Mouse (Mus musculus): ENCODE measurements around the gene Pgbd5. TPM values are rescaled to one million over a fixed set of nuclear protein-coding genes. Genes with fewer than 3 reads are reported as not detected.

Gene Pgbd5
- polyA plus RNA-seq, 1 experiment = not detected

DNA sequence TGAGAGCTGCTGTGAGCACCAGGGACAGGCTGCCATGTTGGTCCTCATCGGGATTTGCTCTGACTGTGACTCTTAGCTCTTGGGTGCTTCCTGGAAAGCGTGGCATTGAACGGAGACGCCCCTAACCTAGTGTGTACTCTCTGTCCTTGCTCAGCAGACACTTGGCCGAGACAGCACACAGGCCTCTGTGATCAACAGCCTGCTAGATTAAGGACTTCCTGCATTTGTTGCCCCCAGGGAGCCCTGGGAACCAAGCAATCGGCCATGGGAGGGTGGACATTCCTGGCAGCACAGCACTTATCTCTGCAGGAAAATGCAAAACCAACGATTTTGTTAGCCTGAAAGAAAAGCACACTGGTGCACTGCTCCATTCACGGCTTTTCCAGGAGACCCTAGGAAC lies 18.0 kb downstream of the Pgbd5 start:
- WGBS = 19% methylated on average over 8 of the region's 8 CpGs
- TF ChIP-seq POLR2A (IDR thresholded peaks at IDR 0.05; ENCODE audit: borderline replicate concordance, control insufficient read depth, low read depth, low read length) (no peak), CTCF (IDR thresholded peaks at IDR 0.05; ENCODE audit: control insufficient read depth, insufficient read depth, low read length) (no peak)
- no peak overlapping the region for H3K27ac ChIP-seq (ENCODE audit: control insufficient read depth, insufficient read depth, low read depth, low read length, poor library complexity)

DNA sequence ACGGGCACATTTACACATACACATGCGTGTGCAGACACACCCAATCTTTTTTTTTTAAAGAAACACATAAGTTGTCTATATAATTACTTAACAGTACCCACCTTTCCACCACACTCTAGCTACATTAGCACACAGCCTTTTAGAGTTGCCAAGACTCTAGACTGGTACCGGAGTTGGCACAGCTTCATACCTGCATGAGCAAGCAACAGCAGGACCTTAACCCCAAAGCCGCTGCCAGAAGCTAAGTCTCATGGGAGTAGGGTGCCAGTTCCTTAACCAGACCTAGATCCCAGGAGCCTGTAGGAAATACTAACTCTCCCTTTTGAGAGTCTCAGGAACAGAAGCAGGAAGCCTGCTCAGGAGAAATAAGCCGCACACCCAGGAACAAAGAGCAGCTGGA lies 20.5 kb downstream of the Pgbd5 start:
- no peak overlapping the region for H3K4me3 ChIP-seq (replicated peaks; ENCODE audit: control insufficient read depth, low read depth, low read length)
- H3K27ac ChIP-seq (ENCODE audit: control insufficient read depth, insufficient read depth, low read depth, low read length, poor library complexity) = no peak overlapping the region
- no peaks in the 10 kb centered on the region for H3K4me1 ChIP-seq (ENCODE audit: control insufficient read depth, insufficient read depth, low read length)
- WGBS = 80% methylated on average over 5 of the region's 5 CpGs
- TF ChIP-seq POLR2A (IDR thresholded peaks at IDR 0.05; ENCODE audit: borderline replicate concordance, control insufficient read depth, low read depth, low read length) (no peak), CTCF (IDR thresholded peaks at IDR 0.05; ENCODE audit: control insufficient read depth, insufficient read depth, low read length) (no peak)

More for the DNA sequence above, 18.0 kb downstream of the Pgbd5 start:
- Histone ChIP-seq H3K4me1 (ENCODE audit: control insufficient read depth, insufficient read depth, low read length) (no peaks in the 10 kb centered on the region), H3K4me3 (replicated peaks; ENCODE audit: control insufficient read depth, low read depth, low read length) (no peak overlapping the region)

DNA sequence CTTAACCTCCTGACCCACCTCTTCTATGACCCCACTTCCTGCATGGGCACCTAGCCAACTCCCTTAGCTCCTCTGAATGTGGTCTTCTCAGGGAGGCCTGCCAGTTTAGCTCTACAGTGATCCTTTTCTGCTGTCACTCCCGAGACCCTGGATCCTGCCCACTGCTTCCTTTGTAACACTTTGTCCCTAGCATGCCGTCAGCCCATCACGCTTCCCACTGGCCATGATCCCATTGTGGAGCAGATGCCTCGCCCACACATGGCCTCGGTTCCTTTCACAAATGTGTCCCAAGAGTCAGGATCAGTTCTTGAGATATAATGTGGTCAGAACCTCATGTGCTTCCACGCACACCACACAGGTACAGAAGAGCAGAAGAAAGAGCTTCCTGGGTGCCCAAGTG lies 21.3 kb downstream of the Pgbd5 start:
- 67% methylated on average over 6 of the region's 6 CpGs for WGBS
- no peak for TF ChIP-seq POLR2A (IDR thresholded peaks at IDR 0.05; ENCODE audit: borderline replicate concordance, control insufficient read depth, low read depth, low read length)
- TF ChIP-seq CTCF (IDR thresholded peaks at IDR 0.05; ENCODE audit: control insufficient read depth, insufficient read depth, low read length) = no peak
- Histone ChIP-seq H3K4me3 (replicated peaks; ENCODE audit: control insufficient read depth, low read depth, low read length) (no peak overlapping the region), H3K4me1 (ENCODE audit: control insufficient read depth, insufficient read depth, low read length) (no peaks in the 10 kb centered on the region), H3K27ac (ENCODE audit: control insufficient read depth, insufficient read depth, low read depth, low read length, poor library complexity) (no peak overlapping the region)

DNA sequence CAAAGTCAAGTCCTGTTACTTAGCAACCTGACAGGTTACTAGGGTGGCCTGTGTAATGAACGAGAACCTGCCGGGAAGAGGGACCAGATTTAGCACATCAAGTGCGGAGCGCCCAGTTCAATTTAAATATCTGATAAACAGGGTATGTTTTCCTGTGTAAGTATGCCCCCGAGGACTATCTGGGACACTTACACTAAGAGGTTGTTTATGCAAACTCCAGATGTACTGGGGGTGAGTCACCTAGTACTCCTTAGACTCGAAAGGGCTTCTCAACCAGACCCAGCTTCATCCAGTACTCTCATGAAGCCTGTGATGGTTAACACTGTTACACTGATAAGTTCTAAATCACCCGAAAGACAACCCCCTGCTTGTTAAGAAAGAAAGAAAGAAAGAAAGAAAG lies 22.8 kb downstream of the Pgbd5 start:
- Histone ChIP-seq H3K4me1 (ENCODE audit: control insufficient read depth, insufficient read depth, low read length) (no peaks in the 10 kb centered on the region), H3K27ac (ENCODE audit: control insufficient read depth, insufficient read depth, low read depth, low read length, poor library complexity) (no peak overlapping the region), H3K4me3 (replicated peaks; ENCODE audit: control insufficient read depth, low read depth, low read length) (no peak overlapping the region)
- WGBS = 62% methylated on average over 7 of the region's 7 CpGs
- no peak for TF ChIP-seq POLR2A (IDR thresholded peaks at IDR 0.05; ENCODE audit: borderline replicate concordance, control insufficient read depth, low read depth, low read length)
- TF ChIP-seq CTCF (IDR thresholded peaks at IDR 0.05; ENCODE audit: control insufficient read depth, insufficient read depth, low read length) = no peak

DNA sequence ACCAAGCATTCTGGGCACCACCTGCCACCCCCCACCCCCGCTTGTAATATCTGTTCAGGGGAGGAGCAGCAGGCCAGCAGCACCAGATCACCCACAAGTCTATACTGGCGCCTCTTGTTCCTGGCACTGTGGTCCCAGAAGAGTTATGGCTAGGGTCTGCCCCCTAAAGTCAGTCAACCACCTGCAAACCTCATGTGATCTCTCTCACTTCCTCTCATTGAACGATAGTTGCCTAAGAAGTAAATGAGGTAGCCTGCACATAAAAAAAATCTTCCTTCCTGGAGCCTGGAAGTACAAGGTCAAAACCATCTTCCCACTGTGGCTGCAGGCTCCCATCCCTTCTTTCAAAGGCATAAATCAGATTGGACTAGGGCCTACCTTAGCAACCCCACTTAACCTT lies 23.7 kb downstream of the Pgbd5 start:
- Histone ChIP-seq H3K4me1 (ENCODE audit: control insufficient read depth, insufficient read depth, low read length) (no peaks in the 10 kb centered on the region), H3K4me3 (replicated peaks; ENCODE audit: control insufficient read depth, low read depth, low read length) (no peak overlapping the region), H3K27ac (ENCODE audit: control insufficient read depth, insufficient read depth, low read depth, low read length, poor library complexity) (no peak overlapping the region)
- WGBS = 26% methylated on average over 3 of the region's 3 CpGs
- TF ChIP-seq POLR2A (IDR thresholded peaks at IDR 0.05; ENCODE audit: borderline replicate concordance, control insufficient read depth, low read depth, low read length) (no peak), CTCF (IDR thresholded peaks at IDR 0.05; ENCODE audit: control insufficient read depth, insufficient read depth, low read length) (no peak)

DNA sequence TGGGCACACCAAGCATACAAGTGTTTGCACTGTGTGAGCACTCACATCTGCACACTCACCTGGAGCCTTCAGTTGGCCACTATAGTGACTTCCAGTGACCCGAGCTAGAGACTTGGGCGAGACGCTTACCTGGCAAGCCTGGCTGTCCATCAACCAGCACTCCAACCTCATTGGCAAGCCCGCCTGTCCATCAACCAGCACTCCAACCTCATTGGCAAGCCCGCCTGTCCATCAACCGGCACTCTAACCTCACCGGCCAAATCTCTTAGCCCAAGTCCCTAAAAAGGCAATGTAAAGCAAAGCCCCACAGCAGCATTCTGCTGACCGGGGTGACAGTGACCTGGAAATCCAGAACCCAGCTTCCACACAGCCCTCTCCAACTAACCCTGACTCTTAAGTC lies 24.5 kb downstream of the Pgbd5 start:
- 84% methylated on average over 8 of the region's 8 CpGs for WGBS
- H3K27ac ChIP-seq (ENCODE audit: control insufficient read depth, insufficient read depth, low read depth, low read length, poor library complexity) = no peak overlapping the region
- no peak overlapping the region for H3K4me3 ChIP-seq (replicated peaks; ENCODE audit: control insufficient read depth, low read depth, low read length)
- no peak for TF ChIP-seq CTCF (IDR thresholded peaks at IDR 0.05; ENCODE audit: control insufficient read depth, insufficient read depth, low read length)
- TF ChIP-seq POLR2A (IDR thresholded peaks at IDR 0.05; ENCODE audit: borderline replicate concordance, control insufficient read depth, low read depth, low read length) = no peak
- H3K4me1 ChIP-seq (ENCODE audit: control insufficient read depth, insufficient read depth, low read length) = no peaks in the 10 kb centered on the region

DNA sequence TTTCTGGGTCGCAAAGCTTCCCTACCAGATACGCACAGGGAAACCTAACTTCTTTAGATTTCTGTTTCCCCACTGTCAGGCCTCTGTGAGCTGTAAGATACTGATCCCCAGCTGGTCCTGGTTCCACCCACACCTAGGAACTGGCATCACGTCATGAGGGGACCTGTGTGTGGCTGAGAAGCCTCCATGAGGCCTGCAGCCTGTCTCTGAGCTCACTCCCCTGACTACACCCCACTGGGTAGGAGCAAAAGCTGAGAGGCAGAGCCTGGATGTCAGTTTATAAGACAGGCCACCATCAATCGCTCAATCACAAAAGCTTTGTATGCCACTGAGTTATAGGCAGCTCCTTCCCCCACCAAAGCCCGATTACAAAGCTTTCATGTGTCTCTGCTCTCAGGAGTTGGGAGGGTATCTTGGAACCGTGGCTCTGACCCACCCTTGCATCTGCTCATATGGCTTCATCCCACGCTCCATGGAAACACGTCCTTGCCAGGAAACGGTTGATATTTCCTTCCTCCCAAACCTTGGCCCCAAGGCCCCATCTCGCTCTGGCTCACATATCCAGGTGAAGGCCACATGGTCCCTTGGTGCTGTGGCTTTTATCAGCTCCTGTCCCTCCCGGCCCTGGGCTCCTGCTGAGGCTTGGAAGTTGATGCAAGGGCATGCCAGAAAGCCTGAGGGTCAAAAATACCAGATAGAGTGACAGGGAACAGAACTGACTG lies 26.1 kb downstream of the Pgbd5 start:
- H3K4me3 ChIP-seq (replicated peaks; ENCODE audit: control insufficient read depth, low read depth, low read length) = no peak overlapping the region
- no peak for TF ChIP-seq CTCF (IDR thresholded peaks at IDR 0.05; ENCODE audit: control insufficient read depth, insufficient read depth, low read length)
- no peak for TF ChIP-seq POLR2A (IDR thresholded peaks at IDR 0.05; ENCODE audit: borderline replicate concordance, control insufficient read depth, low read depth, low read length)
- no peaks in the 10 kb centered on the region for H3K4me1 ChIP-seq (ENCODE audit: control insufficient read depth, insufficient read depth, low read length)
- no peak overlapping the region for H3K27ac ChIP-seq (ENCODE audit: control insufficient read depth, insufficient read depth, low read depth, low read length, poor library complexity)
- 61% methylated on average over 11 of the region's 11 CpGs for WGBS

DNA sequence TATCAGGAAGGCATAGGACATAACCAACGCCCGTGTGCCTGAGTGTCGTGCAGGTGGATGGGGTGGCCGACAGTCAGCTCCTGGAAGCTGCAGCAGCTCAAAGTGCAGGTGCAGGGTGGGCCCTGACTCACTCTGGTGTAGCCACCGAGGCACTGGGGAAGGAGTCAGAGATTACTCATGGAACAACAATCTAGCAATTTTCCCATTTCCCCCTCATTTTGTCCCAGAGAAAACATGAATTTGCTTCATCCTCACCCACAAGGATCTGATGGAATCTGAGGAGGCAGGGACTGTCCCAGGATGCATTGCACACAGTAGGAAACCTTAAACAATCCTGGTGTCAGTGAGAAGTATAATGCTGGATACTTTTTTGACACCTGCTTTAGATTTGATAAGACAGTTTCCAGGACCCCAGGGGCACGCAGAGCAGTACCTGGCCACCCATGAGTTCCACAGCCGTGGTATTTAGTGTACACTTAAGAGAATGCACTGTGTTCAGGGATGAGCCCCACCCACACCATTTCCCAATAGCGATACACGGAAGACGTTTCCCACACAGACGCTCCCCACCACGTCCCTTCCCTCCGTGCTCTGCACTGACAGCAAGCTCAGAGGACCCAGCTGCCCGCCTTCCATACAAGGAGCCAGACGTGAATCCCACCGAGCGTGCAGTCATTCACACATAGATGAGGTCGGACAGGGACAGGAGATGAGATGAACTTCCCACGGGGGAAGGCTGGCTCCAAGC lies 26.8 kb downstream of the Pgbd5 start:
- no peaks in the 10 kb centered on the region for H3K4me1 ChIP-seq (ENCODE audit: control insufficient read depth, insufficient read depth, low read length)
- TF ChIP-seq POLR2A (IDR thresholded peaks at IDR 0.05; ENCODE audit: borderline replicate concordance, control insufficient read depth, low read depth, low read length) = no peak
- WGBS = 73% methylated on average over 19 of the region's 19 CpGs

More for the DNA sequence above, 26.8 kb downstream of the Pgbd5 start:
- Histone ChIP-seq H3K4me3 (replicated peaks; ENCODE audit: control insufficient read depth, low read depth, low read length) (no peak overlapping the region), H3K27ac (ENCODE audit: control insufficient read depth, insufficient read depth, low read depth, low read length, poor library complexity) (no peak overlapping the region)
